Mouse (Mus musculus) 3134 (cell line): ENCODE data around the gene Vamp3.
A peak's percentile ranks its signal among the peaks of the same experiment; 100 is the strongest.
"Not testable (repeated sequence)": the region's sequence is repeated elsewhere in the genome, so short reads cannot be mapped to it uniquely, and the experiment has no call there.

Source experiments
- DNase-seq: peaks from one replicate; pipeline ENCODE4 v3.0.0-alpha.2; 2011; ENCODE audit warnings: low spot score; ENCODE audit not compliant: insufficient read length; ENCODE audit errors: extremely low read depth

Vamp3 gene

DNA sequence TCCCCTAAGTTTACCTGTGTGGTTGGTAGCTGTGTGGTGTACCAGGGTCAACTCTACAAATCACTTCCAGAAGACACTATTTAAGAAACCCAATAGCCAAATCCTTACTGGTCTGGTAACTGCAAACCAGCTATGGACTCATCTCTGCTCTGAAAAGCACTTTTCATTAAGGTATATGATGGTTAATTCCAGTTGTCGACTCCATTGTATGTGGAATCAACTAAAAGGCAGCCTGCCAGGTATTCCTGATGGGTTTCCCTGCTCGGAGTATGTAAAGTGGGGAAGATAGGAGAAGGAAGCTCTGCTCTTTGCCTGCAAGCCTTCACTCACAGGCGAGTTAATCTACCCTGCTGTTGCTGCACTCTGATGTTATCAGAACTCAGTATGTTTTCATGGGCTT is 11.2 kb downstream of the Vamp3 start:
- DNase-seq, result no peak

DNA sequence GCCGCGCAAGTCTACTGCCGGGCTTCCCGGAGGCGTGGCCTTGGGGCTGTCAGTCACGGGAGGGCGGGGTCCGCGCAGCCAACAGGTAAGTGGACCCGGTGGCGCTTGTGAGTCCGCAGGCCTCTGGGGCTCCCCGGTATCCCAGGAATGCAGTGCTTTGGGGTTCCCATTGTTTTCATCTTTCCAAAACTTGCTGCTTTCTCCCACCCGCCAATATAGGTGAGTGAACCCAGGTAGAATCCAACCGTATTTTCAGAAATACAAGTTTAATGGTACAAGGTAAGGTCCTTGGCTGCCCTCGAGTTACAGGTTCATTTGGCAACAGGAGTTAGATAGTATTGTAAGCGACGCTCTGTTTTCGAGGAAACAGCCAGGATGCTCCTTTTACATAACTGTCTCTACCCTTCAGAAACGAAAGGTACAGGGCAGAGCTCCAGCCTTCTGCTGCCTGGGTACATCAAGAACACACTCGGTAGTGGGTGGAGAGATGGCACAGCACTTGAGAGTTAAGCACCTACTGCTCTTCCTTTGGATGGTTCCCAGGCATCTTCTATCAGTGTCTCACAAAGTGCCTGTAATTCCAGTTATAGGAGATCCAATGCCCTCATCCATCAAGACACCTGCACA is 12.7 kb downstream of the Vamp3 start:
- DNase-seq, result no peak

GRCm38 (mm10) chr4:151044037-151044943 is 13.5 kb downstream of the Vamp3 start, which contains the start of gene Per3:
TSS of gene Per3 (minus strand) at chr4:151044665.
- peak; percentile 91 for DNase-seq

DNA sequence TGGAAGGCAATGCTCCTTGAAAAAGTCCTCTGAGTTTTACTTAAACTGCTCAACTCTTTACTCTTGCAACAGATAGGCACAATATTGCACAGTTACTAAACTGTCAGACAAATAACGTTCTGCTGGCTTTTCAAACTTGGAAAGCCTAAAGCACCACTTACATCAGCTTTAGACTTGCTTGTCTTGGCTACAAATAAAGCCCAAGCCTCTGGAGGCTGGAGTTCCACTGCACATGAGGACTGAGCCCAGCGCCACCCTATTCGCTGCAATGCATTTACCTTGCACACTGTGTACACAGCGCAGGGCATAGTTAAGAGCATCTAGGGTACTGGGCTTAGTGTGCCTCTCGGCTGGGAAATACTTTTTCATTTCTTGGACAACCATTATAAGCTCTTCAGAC is 14.5 kb downstream of the Vamp3 start:
- DNase-seq, result no peak

GRCm38 (mm10) chr4:151041506-151041905 is 16.3 kb downstream of the Vamp3 start:
- no peak for DNase-seq

DNA sequence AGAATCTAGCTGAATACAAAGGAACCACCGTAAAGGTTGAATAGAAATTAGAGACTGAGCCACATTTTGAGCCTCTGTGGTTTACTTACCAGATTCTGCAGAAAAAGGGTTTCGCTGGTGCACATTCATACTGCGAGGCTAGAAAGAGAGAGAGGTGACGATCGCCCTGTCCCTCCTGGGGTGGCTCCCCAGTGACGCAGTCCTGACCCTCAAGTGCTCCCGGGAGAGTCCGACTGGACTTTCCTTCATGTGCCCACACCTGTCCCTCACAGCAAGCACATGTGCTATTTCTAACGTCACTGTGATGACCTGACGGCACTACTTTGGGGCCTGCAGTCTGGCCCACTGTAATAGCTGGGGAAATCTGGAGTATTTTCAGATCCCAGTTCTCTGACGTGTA is 20.0 kb downstream of the Vamp3 start:
- no peak for DNase-seq

DNA sequence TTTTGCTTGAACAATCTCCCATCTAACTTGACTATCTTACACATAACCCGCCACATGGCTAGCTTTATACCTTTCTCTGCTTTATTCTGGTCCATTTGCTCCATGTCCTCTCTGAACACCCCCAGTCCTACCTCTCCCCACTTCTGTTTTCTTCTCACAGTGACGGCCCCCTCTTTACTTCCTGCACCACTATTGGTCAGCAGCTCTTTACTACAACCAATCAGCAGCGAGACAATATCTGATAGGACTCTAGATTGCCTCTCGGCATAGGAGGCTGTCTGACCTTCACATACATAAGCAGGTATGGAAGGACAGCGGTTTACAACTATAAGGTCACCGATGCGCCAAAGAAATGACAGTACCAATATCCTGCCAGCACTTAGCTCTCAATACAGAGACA is 21.2 kb downstream of the Vamp3 start:
- no peak for DNase-seq

GRCm38 (mm10) chr4:151027001-151027400 is 30.8 kb downstream of the Vamp3 start:
- DNase-seq, result no peak

DNA sequence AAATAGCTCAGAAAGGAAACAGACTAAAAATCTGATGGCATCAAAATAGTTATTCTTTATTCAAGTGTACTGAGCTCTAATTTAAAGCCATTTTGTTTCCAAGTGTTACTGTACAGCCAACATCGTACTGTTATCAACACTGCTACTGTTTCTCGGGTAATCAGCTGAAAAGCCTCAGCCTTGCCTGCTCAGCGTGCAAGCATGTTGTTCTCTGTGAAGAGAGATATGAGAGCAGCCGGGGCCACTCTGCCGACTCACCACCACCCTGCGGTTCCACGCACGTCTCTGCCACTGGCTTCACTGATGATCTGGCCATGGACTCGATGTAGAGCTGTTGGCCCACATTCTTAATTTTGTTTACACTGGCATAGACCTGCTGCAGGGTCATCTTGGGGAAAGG is 33.6 kb downstream of the Vamp3 start:
- DNase-seq, result no peak

- DNase-seq, result not testable (repeated sequence)
Measured at GRCm38 (mm10) chr4:151017356-151017755, 40.4 kb downstream of the Vamp3 start.

DNA sequence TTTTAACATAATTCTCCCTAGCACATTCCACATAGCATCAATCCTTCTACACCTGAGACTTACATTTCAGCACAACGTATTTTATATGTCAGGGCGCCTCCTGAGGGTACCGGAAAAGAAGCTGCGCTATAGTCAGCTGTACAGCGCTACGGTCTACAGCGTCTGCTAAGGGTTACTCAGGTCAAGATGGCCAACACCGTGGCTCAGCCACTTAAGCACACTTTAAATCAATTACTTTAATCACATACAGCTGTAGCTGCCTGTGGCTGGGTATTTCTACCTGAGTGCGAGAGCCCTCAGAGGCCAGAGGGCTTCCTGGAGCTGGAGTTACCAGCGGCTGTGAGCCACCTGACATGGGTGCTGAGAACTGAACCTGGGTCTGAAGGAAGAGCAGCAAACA is 41.8 kb downstream of the Vamp3 start:
- no peak for DNase-seq

DNA sequence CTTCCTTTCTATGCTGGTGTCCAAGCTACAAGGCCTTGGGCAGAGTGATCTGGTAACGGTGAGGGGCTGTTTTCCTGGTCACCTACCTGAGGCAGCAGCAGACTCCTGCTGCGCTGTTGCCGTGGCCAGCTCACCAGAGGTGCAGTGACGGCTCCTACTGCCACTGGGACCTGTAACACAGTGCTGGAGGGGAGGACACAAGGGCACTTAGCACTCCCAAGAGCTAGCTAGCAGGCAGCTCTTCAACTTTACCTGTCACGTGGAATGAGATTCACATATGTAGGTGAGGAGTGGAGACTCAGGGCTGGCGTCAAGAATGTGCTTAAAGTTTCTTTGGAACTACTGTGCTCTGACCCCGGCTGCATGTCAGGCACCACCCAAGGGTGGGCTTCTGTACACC is 47.4 kb downstream of the Vamp3 start:
- no peak for DNase-seq

GRCm38 (mm10) chr4:151006945-151007344 is 50.8 kb downstream of the Vamp3 start:
- DNase-seq, result peak; percentile 43

- peak; percentile 69 for DNase-seq
Measured at GRCm38 (mm10) chr4:151005656-151006318, 52.0 kb downstream of the Vamp3 start.

- DNase-seq, result no peak
Measured at GRCm38 (mm10) chr4:151001397-151001796, 56.4 kb downstream of the Vamp3 start.

DNA sequence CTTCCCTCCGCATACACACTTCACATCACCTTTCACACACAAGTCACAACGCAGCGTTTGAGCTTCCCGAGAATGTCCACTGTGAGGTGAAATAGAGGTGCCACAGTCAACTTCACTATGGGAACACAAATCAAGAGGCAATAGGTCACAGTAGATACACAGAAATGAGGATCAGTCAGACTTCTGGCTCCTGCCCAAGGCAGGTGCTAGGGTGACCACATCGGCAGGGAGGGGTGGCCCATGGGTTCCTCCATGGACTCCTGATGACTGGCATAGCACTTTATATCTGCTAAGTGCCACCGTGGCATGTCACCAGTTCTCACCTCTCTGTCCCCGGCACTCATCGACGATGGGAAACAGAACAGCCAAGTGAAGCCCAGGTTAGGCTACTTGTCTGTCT is 59.1 kb downstream of the Vamp3 start:
- DNase-seq, result no peak
